Mouse (Mus musculus) midbrain, embryonic 14.5 days (tissue): ENCODE data around the gene Coro2b. TPM values are rescaled to one million over a fixed set of nuclear protein-coding genes. Genes with fewer than 3 reads are reported as not detected.
A peak's percentile ranks its signal among the peaks of the same experiment; 100 is the strongest.

Experiments
- ATAC-seq: fragments of 200-750 bp; cut with Nextera tagmentation; 2 replicates; pipeline ENCODE4 v1.8.0; 2017; ENCODE audit warnings: moderate number of reproducible peaks, moderate library complexity; ENCODE audit not compliant: low FRiP score, low TSS enrichment
- DNase-seq: peaks from one replicate; pipeline ENCODE4 v3.0.0-alpha.2; 2015
- H3K27ac ChIP-seq: fragments of 300-500 bp; sonication (generic); replicated peaks from 2 replicates; pipeline ENCODE4 v1.5.1; 2014; ENCODE audit warnings: mild to moderate bottlenecking, low read depth, low read length, moderate library complexity
- H3K27me3 ChIP-seq: fragments of 300-500 bp; sonication (generic); 2 replicates; pipeline ENCODE4 v1.6.1; 2014; ENCODE audit warnings: low read length, control low read depth, mixed read lengths; ENCODE audit not compliant: control insufficient read depth, insufficient read depth
- H3K36me3 ChIP-seq: fragments of 300-500 bp; sonication (generic); 2 replicates; pipeline ENCODE4 v1.6.1; 2014; ENCODE audit warnings: low read length, control low read depth; ENCODE audit not compliant: control insufficient read depth, insufficient read depth
- H3K4me1 ChIP-seq: fragments of 300-500 bp; sonication (generic); 2 replicates; pipeline ENCODE4 v1.6.1; 2014; ENCODE audit warnings: mild to moderate bottlenecking, antibody characterized with exemption, low read length, control low read depth; ENCODE audit not compliant: control insufficient read depth, insufficient read depth
- H3K4me2 ChIP-seq: fragments of 300-500 bp; sonication (generic); 2 replicates; pipeline ENCODE4 v1.6.1; 2014; ENCODE audit warnings: mild to moderate bottlenecking, low read length, moderate library complexity
- H3K4me3 ChIP-seq: fragments of 300-500 bp; sonication (generic); replicated peaks from 2 replicates; pipeline ENCODE4 v1.5.1; 2014; ENCODE audit warnings: low read depth, low read length
- H3K9ac ChIP-seq: fragments of 300-500 bp; sonication (generic); replicated peaks from 2 replicates; pipeline ENCODE4 v1.6.1; 2014; ENCODE audit warnings: mild to moderate bottlenecking, low read length, moderate library complexity
- H3K9me3 ChIP-seq: fragments of 300-500 bp; sonication (generic); 2 replicates; pipeline ENCODE4 v1.6.1; 2016; ENCODE audit warnings: low read length, control low read depth, mixed read lengths; ENCODE audit not compliant: control insufficient read depth
- WGBS: fragments of 180-500 bp; shearing (Covaris S2); extraction: QIAGEN DNeasy Blood & Tissue Kit; methylation state at CpG from one replicate; pipeline ENCODE4 v1.1.7; 2014; 5-methylcytosine and 5-hydroxymethylcytosine counted together
- polyA plus RNA-seq: library from polyadenylated mRNA; unstranded; fragments of >200 nt; fragmentation: Nextera tagmentation; extraction: Ambion mirVana; gene quantifications from 2 replicates; pipeline ENCODE4 v1.2.1, GENCODE M21; 2014

Gene Coro2b
- polyA plus RNA-seq, 1 experiment from 2014 or later = 34.5 TPM

- Histone ChIP-seq H3K9me3 (no peaks in the 10 kb centered on the region), H3K36me3 (no peaks in the 10 kb centered on the region), H3K4me2 (no peak overlapping the region), H3K27me3 (no peaks in the 10 kb centered on the region), H3K4me1 (peaks cover 15% of the 10 kb centered on the region), H3K4me3 (no peak overlapping the region), H3K9ac (no peak overlapping the region), H3K27ac (no peak overlapping the region)
- 97% methylated on average over 6 of the region's 6 CpGs for WGBS
- ATAC-seq (no peak), DNase-seq (no peak)
These were observed 19.9 kb upstream of the Coro2b start for GRCm38 (mm10) chr9:62556748-62557147.

- peak; percentile 87 for DNase-seq
- H3K27ac ChIP-seq = no peak overlapping the region
- H3K4me1 ChIP-seq = peaks cover 15% of the 10 kb centered on the region
- H3K9me3 ChIP-seq = no peaks in the 10 kb centered on the region
- H3K9ac ChIP-seq = no peak overlapping the region
- WGBS = 64% methylated on average over 5 of the region's 5 CpGs
- H3K4me2 ChIP-seq = no peak overlapping the region
- no peak for ATAC-seq
- H3K27me3 ChIP-seq = no peaks in the 10 kb centered on the region
- H3K4me3 ChIP-seq = no peak overlapping the region
- H3K36me3 ChIP-seq = no peaks in the 10 kb centered on the region
These were observed 18.5 kb upstream of the Coro2b start for GRCm38 (mm10) chr9:62555258-62555856.

GRCm38 (mm10) chr9:62554606-62555005 is 17.8 kb upstream of the Coro2b start:
- no peak overlapping the region for H3K4me2 ChIP-seq
- peaks cover 15% of the 10 kb centered on the region for H3K4me1 ChIP-seq
- H3K27ac ChIP-seq = peak overlapping the region; percentile 71

GRCm38 (mm10) chr9:62553366-62553940 is 16.6 kb upstream of the Coro2b start:
- Histone ChIP-seq H3K4me2 (no peak overlapping the region), H3K4me3 (no peak overlapping the region), H3K9ac (no peak overlapping the region), H3K27ac (no peak overlapping the region), H3K27me3 (no peaks in the 10 kb centered on the region), H3K36me3 (no peaks in the 10 kb centered on the region), H3K9me3 (no peaks in the 10 kb centered on the region), H3K4me1 (peaks cover 15% of the 10 kb centered on the region)
- peak; percentile 75 for DNase-seq
- no peak for ATAC-seq
- 37% methylated on average over 7 of the region's 7 CpGs for WGBS

More at GRCm38 (mm10) chr9:62554606-62555005, 17.8 kb upstream of the Coro2b start:
- Histone ChIP-seq H3K27me3 (no peaks in the 10 kb centered on the region), H3K36me3 (no peaks in the 10 kb centered on the region), H3K9me3 (no peaks in the 10 kb centered on the region), H3K9ac (no peak overlapping the region), H3K4me3 (no peak overlapping the region)
- 30% methylated on average over 3 of the region's 3 CpGs for WGBS
- DNase-seq (peak; percentile 80), ATAC-seq (peak; percentile 73; the same call in 1 of the 2 replicates)

GRCm38 (mm10) chr9:62551531-62551930 is 14.7 kb upstream of the Coro2b start:
- DNase-seq (no peak), ATAC-seq (no peak)
- Histone ChIP-seq H3K9ac (no peak overlapping the region), H3K27ac (no peak overlapping the region), H3K4me2 (no peak overlapping the region), H3K27me3 (no peaks in the 10 kb centered on the region), H3K4me1 (peaks cover 15% of the 10 kb centered on the region), H3K36me3 (no peaks in the 10 kb centered on the region), H3K9me3 (no peaks in the 10 kb centered on the region), H3K4me3 (no peak overlapping the region)
- WGBS = 81% methylated on average over 3 of the region's 3 CpGs

- ATAC-seq (0 out of 2 replicates have a peak, but pooled peaks have one; percentile 18), DNase-seq (peak; percentile 75)
- no peak overlapping the region for H3K27ac ChIP-seq
- no peak overlapping the region for H3K9ac ChIP-seq
- WGBS = 47% methylated on average over 11 of the region's 11 CpGs
- no peaks in the 10 kb centered on the region for H3K27me3 ChIP-seq
- H3K4me1 ChIP-seq = peaks cover 15% of the 10 kb centered on the region
- no peaks in the 10 kb centered on the region for H3K36me3 ChIP-seq
- H3K9me3 ChIP-seq = no peaks in the 10 kb centered on the region
- no peak overlapping the region for H3K4me2 ChIP-seq
- H3K4me3 ChIP-seq = no peak overlapping the region
These were observed 13.8 kb upstream of the Coro2b start for GRCm38 (mm10) chr9:62550661-62551093.

GRCm38 (mm10) chr9:62549809-62550208 is 13.0 kb upstream of the Coro2b start:
- peak; percentile 95 for DNase-seq
- H3K27ac ChIP-seq = no peak overlapping the region

GRCm38 (mm10) chr9:62547476-62547875 is 10.6 kb upstream of the Coro2b start:
- Histone ChIP-seq H3K9me3 (no peaks in the 10 kb centered on the region), H3K27me3 (no peaks in the 10 kb centered on the region), H3K9ac (no peak overlapping the region), H3K4me2 (no peak overlapping the region), H3K4me1 (peaks cover 9% of the 10 kb centered on the region; the same call in 1 of the 2 replicates), H3K27ac (no peak overlapping the region), H3K36me3 (no peaks in the 10 kb centered on the region), H3K4me3 (no peak overlapping the region)
- DNase-seq (no peak), ATAC-seq (no peak)
- WGBS = 62% methylated on average over 3 of the region's 3 CpGs

More at GRCm38 (mm10) chr9:62549809-62550208, 13.0 kb upstream of the Coro2b start:
- no peaks in the 10 kb centered on the region for H3K9me3 ChIP-seq
- no peaks in the 10 kb centered on the region for H3K36me3 ChIP-seq
- no peak overlapping the region for H3K9ac ChIP-seq
- ATAC-seq = no peak
- H3K4me1 ChIP-seq = peaks cover 16% of the 10 kb centered on the region
- H3K4me2 ChIP-seq = no peak overlapping the region
- no peak overlapping the region for H3K4me3 ChIP-seq
- no peaks in the 10 kb centered on the region for H3K27me3 ChIP-seq
- 5% methylated on average over 8 of the region's 8 CpGs for WGBS

GRCm38 (mm10) chr9:62544856-62545255 is 8.0 kb upstream of the Coro2b start:
- H3K4me1 ChIP-seq = peaks cover 27% of the 10 kb centered on the region
- H3K4me2 ChIP-seq = no peak overlapping the region
- WGBS = 48% methylated on average over 10 of the region's 10 CpGs
- DNase-seq (no peak), ATAC-seq (no peak)
- no peaks in the 10 kb centered on the region for H3K27me3 ChIP-seq
- H3K27ac ChIP-seq = no peak overlapping the region
- H3K9ac ChIP-seq = no peak overlapping the region
- no peaks in the 10 kb centered on the region for H3K36me3 ChIP-seq
- H3K9me3 ChIP-seq = no peaks in the 10 kb centered on the region
- no peak overlapping the region for H3K4me3 ChIP-seq
